Mouse (Mus musculus): ENCODE data around the gene Chchd6.

GRCm38 (mm10) chr6:89456409-89456961 is 139.0 kb downstream of the Chchd6 start:
- TF ChIP-seq CTCF (IDR thresholded peaks at IDR 0.05; ENCODE audit: borderline replicate concordance, control insufficient read depth, extremely low read depth, insufficient read depth, low read length, poor library complexity) (no peak), POLR2A (IDR thresholded peaks at IDR 0.05; ENCODE audit: control insufficient read depth, extremely low read depth, insufficient read depth, low read length, poor library complexity) (no peak)
